Mouse (Mus musculus): ENCODE measurements around the gene Tra2a. TPM values are rescaled to one million over a fixed set of nuclear protein-coding genes. Genes with fewer than 3 reads are reported as not detected.
"Not testable (repeated sequence)": the region's sequence is repeated elsewhere in the genome, so short reads cannot be mapped to it uniquely, and the experiment has no call there.

Tra2a gene
- 10 to 100 TPM; 11.4 to 15.3 (median 14.3) TPM for total RNA-seq (2022)

DNA sequence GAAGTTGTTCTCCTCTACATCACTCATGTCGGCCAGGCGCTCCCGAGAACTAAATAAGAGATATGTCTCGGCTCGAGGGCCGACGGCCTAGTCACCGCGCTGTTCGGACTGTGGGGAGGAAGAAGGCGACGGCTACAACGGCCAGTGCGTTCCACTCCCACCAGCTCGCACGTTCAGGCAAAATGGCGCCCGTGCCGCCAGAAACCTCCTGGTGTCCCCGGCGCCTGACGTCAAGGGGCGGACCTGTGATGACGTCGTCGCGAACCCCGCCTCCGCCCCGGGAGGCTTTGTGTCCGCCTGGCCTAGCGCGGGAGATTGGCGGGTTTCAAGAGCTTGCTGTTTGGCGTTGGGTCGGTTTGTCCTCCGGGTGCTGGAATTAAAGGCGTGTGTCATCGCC lies at the start of gene Tra2a:
TSS of gene Tra2a (minus strand) at position 187 of the 397 bp plus-strand sequence.
- peak; percentile 92 to 93 for DNase-seq (ENCODE audit: low spot score in 2 of 2)

DNA sequence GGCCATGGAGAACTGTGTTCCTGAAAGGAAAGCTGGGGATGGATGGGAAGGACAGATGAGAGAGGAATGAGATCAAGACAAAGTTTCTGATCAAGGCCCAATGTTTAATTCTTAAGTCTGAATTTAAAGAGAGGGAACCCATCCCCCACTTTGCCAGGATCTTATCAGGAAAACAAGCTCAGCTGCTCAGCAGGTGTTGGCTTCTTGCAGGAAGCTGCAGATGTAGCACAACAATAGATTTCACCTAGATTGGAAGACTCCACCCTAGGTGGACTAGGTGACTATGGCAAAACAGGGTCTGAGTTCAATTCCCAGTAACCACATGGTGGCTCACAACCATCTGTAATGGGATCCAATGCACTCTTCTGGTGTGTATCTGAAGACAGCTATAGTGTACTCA lies 34.5 kb upstream of the Tra2a start:
- no peak for DNase-seq (ENCODE audit: low spot score in 2 of 2)

DNA sequence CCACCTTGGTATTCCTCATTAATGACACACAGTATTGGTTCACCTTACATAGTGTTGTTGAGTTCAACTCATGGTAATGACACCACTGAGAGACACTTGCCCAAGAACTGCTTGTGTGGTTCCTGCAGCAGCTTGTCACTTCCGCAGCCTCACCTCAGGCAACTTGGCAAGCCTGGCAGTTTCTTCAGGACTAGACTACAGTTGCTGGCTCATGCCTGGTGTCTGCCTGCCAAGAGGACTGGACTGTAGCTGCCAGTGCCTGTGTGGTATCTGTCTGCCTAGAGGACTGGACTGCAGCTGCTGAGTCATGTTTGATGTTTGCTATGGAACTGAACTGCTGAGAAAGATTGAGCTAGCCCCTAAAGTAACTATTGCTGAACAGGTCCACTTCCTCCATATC lies 18.3 kb upstream of the Tra2a start:
- DNase-seq (ENCODE audit: low spot score in 2 of 2): peak; percentile 47 to 72

DNA sequence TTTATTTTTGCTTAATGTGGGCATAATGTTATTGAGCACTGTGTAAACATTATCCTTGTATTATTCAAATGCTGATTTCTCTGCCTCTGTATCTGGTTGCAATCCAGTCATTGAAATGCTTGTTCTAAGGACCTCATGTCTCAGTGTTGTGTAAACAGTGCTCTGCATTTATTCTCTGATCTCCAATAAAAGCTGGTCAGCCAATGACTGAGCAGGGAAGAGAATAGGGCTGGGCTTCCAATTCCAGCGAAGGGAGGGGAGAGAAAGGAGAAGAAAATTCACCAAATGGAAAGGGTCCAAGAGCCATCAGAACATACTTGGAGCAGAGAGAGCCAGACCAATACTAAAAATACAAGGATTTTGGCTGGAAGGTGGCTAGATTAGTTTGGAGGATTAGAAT lies 17.1 kb upstream of the Tra2a start:
- no peak for DNase-seq (ENCODE audit: low spot score in 2 of 2)

DNA sequence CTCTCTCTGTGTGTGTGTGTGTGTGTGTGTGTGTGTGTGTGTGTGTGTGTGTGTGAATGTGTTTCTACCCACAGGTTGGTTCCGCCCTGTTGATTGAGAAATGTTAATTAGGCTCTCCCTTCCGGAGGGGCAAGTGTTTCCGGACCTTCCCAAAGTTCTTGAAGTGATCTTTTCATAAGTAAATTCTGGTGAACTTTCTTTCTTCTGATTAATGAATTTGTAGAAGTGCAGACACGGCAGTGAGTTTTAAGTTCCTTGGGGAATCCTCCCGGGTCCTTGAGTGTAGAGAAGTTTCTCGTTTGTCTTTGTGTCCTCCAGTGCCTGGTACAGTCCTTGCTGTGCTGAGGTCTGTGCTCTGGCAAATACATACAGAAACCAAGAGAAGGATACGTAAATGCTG lies 11.5 kb upstream of the Tra2a start:
- DNase-seq (ENCODE audit: low spot score in 2 of 2): no peak

DNA sequence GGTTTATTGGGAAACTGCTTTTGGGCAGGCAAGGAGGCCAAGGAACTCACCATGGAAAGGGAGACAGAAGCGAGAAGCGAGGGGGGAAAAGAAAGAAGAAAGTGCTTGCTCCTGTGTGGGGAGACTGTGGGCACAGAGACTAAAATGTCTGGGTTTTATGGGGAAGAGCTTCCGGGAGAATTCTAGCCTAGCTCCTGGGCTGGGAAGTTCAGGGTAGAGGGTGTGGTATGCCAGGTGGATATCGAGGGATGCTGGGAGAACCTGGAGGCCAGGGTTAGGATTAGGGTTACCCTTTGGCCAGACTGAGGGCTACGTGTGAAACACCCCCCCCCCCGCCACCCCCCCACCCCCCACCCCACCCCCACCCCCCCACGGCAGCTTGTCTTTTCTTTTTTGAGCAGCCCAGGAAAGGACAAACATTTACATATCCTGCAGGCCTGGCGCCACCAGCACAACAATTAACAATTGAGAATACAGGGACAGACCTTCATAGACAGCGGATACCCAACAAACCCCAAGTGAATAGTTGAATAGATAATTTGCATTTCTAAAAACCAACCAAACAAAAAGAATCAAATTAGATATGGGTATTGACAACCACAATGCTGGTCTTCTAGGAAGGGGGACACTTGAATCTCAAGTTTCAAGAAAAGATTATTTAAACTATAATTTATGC lies 10.7 kb upstream of the Tra2a start:
- no peak for DNase-seq (ENCODE audit: low spot score in 2 of 2)

DNA sequence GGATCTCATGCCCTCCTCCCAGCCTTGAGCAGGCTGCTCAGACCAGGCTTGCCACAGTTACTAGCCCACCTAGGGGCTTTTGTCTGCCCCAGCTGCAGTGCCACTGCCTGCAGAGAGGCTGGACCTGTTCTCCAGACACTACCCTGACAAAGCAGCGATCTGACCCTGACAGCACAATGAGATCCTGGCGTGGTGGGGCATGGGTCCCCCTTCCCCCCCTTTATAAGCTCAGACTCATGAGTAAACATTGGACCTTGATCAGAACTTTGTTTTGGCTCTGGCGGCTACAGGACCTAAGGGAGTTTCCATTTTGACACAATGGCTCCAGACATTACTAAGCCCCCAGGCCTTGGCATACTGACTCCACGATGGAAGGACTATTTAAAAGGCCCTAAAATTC lies 10.1 kb upstream of the Tra2a start:
- DNase-seq (ENCODE audit: low spot score in 2 of 2): no peak

DNA sequence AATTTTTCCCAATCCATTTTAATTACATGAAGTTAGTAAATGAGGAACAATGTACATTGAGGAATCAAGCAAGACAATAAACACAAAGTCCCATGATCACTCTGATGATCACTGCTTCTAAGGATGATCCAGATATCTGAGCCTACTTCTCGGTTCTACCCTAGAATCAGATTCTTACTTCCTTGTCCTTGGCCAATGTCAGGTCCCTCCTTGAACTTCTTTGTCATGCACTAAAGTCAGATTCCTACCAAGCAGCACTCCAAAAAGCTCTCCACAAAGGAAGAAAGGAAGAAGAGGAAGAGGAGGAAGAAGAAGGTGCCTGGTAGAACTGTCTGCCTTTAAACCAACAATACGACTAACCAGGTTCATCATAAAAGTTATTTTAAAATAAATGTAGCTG lies 9.0 kb upstream of the Tra2a start:
- no peak for DNase-seq (ENCODE audit: low spot score in 2 of 2)

DNA sequence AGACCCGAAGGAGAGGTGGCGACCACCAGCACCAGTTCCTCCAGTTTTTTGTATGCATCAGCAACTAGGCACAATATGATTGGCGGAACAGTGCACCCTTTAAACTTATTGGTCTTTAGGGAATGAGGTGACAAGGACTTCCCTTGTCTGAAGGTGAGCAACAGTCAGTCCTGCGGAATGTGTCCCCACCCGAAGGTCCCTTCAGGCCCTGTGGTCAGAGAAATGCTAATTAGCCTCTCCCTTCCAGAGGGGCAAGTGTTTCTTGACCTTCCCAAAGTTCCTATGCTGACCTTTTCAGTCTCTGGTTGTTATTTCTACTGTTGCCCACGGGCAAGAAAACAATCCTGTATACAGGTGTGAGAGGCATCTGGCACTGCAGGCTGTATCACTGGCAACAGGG lies 8.0 kb upstream of the Tra2a start:
- DNase-seq (ENCODE audit: low spot score in 2 of 2): no peak

DNA sequence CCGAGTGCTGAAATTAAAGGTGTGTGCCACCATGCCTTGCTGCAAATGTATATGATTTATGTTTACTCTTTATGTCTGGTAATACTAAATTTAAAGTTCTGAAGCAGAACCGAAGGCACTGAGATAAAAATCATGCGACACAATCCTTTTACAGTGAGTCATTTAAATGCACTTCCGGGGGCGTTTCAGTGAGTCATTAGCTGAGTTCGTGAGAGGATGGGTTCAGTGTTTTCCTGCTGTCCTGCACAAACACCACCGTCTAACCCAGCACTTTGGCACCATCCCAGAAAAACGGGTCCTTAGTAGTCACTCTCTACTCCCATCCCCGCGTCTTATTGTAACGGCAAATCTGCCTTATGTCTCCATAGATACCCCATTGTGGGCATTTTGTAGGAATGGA lies 6.1 kb upstream of the Tra2a start:
- DNase-seq (ENCODE audit: low spot score in 2 of 2): no peak

DNA sequence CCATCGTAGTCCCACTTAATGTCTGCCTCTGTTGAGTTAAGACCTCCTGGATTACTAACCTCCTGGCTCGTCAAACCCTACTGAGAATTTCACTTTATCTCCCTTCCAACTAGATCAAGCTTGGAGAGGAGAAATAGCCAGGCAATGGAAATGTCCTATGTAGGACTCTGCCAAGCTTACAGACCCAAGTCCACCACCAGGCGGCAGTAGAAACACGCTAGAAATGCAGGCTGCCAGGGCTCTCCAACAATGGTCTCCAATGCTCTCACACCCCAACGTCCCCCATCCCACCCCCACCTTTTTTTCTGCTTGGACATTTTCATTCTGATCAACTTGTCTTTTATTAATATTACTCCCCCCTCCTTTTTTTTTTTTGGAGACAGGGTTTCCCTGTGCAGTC lies 5.4 kb upstream of the Tra2a start:
- peak; percentile 41 to 50 for DNase-seq (ENCODE audit: low spot score in 2 of 2)

DNA sequence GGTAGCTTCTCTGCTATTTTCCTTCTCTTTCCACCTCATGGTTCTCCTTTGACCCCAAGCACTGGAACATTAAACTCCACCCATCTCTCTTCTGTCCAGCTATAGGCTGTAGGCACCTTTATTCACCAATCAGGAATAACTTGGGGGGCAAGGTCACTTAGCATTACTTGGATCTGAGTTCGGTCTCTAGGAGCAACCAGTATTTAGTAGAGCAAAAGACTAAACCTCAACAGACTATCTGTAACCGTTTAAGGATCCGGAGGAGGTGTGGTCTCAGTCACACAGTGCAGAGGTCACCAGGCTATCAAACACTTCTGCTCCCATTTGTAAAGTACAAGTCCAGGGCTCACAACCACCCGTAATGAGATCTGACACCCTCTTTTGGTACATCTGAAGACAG lies 3.9 kb upstream of the Tra2a start:
- DNase-seq (ENCODE audit: low spot score in 2 of 2): no peak

DNA sequence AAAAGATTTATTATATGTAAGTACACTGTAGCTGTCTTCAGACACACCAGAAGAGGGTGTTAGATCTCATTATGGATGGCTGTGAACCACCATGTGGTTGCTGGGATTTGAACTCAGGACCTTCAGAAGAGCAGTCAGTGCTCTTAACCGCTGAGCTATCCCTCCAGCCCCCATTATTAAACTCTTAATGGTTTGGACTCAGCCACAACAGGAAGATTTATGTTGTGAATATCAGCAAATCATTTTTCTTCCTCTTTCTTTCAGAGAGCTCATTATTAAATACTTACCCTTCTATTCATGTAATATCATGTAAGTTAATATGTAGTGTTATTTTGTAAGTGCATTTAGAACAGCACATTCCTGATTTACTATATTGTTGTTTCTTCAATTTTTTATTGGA lies 1.4 kb upstream of the Tra2a start:
- not testable (repeated sequence) for DNase-seq (ENCODE audit: low spot score in 2 of 2)

DNA sequence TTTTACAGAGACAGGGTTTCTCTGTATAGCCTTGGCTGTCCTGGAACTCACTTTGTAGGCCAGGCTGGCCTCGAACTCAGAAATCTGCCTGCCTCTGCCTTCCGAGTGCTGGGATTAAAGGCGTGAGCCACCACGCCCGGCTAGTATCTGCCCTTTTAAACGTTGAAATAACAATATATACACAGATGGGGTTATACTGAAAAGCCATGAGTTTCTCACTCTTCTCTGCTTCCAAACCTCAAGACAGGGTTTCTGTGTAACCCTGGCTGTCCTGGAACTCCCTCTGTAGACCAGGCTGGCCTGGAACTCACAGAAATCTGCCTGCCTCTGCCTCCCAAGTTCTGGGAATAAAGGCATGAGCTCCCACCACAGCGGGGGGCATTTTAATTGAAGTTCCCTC lies 613 bp upstream of the Tra2a start:
- not testable (repeated sequence) for DNase-seq (ENCODE audit: low spot score in 2 of 2)

DNA sequence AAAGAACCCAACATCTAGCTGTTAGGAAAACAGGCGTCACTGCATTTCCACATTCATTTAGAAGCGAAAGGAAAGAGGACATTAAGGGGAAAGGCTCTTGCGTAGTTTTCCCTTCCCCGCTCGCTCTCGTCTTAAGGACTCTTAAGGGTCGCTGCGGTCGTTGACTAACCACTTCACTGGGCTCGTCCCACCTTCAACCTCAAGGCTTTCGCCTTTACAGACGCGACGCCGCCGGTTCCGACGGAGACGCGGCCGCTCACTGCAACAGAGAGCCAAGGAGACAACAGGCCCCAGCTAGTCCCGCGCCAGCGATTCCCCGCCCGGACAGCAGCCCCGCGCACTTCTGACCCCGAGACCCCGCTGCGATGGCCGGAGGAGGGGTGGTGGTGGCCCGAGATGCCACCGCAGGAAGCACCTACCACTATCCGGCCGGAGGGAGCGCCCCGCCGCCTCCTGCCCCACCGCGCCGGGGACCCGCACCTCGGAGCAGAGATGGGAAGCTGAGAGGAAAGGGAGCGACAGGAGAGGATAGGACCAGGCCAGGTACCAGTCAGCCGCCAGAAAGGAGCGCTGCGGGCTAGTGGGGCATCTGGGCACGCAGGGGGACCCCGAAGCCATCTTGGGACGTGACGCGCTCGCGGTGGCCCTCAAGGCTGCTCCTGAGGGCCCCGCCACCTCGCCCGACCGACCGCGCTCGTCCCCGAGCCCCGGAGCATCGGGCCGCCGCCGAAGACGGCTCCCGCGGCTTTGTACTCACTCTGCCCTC lies 569 bp downstream of the Tra2a start:
- peak; percentile 25 to 27 for DNase-seq (ENCODE audit: low spot score in 2 of 2)

DNA sequence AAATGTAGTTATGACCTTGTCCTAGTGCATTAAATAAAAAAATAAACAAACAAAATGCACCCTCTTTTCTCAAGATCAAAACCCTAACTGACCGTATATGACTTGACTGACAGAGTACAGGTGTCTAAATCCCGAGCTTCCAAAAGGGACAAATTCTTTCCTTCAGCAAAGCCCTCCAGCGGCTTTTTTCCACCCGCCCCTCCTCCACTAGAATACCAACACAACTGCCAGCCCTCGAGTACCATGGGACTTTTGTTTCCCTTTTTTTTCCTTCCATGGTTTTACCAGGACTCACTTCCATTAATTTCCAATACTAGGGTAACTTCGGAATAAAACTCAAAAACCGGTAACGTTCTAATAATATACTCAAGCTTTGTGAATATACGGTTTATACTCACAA lies 1.4 kb downstream of the Tra2a start:
- DNase-seq (ENCODE audit: low spot score in 2 of 2): no peak

DNA sequence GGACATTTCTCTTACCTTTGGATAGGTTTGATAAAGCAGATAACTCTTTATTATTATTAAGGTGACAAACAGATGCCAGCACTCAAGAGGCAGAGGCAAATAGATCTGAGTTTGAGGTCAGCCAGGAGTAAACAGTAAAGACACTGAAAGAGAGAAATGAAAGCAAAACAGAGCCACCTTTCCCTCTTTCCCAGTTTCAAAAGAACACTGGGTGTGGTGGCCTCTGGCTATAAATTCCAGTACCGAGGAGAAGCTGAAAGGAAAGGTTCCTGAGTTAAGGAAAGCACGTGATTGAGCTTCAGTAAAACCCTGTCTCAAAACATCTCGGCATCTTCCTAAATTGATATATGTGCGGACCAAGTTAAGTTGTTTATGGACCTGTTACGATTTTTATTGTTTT lies 4.1 kb downstream of the Tra2a start:
- DNase-seq (ENCODE audit: low spot score in 2 of 2): no peak

DNA sequence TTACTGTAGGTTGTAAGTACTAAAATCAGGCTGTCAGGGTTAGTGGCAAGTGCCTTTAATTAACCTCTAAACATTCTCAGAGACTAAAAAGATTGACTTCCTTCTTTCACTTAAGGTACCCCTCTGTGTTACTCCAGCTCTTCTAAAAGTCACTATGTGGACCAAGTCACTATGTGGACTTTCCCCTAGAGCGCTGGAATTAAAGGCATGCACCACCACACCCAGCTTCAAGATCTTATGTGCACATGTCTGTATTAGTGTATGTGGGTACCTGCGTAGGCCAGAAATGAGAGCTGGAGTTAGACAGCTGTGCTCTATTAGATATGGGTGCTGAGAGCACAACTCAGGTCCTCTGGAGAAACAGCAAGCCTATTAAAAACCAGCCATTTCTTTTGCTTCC lies 6.0 kb downstream of the Tra2a start:
- no peak for DNase-seq (ENCODE audit: low spot score in 2 of 2)

DNA sequence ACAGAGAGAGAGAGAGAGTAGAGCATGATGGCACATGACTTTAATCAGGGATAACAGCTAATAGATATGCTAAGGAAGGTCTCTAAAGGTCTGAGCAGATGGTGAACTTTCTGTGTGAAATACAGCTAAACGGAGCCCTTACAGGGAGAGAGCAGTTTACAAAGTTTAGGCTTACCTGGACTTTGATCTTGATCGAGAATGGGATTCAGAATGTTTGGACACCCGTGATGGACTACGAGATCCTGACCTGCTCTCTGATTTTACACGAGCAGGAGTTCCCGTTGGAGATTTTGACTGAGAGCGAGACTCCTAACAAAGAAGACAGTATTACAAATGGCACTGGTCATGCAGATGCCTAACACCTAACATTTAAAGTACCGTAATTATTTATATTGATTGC lies 11.6 kb downstream of the Tra2a start:
- DNase-seq (ENCODE audit: low spot score in 2 of 2): no peak

DNA sequence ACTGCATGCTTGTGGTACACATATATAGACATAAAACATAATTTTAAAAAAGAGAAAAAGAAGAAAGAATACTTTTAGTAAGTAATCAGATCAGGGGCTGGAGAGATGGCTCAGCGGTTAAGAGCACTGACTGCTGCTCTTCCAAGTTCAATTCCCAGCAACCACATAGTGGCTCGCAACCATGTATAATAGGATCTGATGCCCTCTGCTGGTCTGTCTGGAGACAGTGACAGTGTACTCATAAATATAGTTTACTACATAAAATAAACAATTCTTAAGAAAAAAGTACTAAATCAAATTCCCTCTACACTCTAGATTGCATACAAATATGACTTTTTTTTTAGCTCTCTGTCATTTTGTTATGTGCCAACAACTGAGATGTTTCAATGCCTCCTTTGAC lies 12.6 kb downstream of the Tra2a start:
- no peak for DNase-seq (ENCODE audit: low spot score in 2 of 2)

DNA sequence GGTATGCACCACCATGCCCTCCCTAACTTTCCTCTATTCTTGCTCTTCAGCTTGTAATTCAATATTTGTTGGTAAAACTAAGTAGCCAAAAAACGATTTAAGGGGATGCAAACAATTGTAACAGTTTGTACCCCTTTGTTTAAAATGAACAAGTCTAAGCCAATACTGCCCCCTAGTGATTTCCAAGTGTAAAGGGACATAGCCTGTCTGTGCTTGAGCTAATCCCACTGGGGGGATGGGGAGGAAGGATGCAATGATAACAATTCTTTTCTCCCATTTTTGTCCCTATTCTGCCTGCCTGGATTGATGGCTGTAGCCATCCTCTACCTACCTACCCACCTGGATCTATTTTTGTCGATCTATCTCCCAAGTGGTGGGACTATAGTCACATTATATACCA lies 16.6 kb downstream of the Tra2a start:
- DNase-seq (ENCODE audit: low spot score in 2 of 2): no peak

DNA sequence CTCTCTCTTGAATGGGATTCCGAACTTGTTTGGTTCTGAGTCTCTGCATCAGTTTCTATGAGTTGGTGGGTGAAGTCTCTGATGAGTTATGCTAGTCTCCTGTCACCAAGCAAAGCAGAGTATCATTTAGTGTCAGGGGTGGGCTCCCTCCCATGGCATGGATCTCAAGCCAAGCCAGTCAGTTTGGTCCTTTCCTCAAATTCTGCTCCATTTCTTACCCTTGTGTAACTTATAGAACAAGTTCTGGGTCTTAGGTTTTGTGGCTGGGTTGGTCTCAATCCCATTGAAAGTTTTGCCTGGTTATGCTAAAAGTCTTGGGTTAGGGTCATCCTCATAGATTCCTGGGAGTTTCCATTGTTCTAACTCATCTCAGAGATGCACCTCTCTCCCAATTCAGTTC lies 21.5 kb downstream of the Tra2a start:
- DNase-seq (ENCODE audit: low spot score in 2 of 2): no peak

DNA sequence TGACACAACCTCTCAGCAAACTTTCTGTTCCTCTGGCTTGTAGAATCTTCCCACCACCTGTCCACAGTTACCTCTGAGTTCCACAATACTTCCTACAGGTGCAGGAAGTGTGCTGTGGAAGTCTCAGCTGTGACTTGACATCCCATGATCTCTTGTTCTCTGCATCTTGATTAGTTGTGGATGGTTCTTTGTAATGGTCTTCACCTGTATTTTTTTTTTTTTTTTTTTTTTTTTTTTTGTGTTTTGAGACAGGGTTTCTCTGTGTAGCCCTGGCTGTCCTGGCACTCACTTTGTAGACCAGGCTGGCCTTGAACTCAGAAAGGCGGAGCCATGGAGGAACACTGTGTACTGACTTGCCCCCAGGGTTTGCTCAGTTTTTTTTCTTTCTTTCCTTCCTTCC lies 22.3 kb downstream of the Tra2a start:
- DNase-seq (ENCODE audit: low spot score in 2 of 2): no peak
